Mouse (Mus musculus) mature B cell (primary cell): Measurements from ENCODE around the gene Foxd2.

Source experiments
- in situ Hi-C: fragments of 300-500 bp; cut with MboI; formaldehyde crosslinking; loops from 2 replicates; pipeline ENCODE4 v1.14.3; 2019

The Foxd2 gene

GRCm38 (mm10) chr4:114858426-114858825 lies 50.2 kb downstream of the Foxd2 start:
- in situ Hi-C loops, result no loop called here
